Mouse (Mus musculus) layer of hippocampus, adult 9-10 months (tissue): Measurements from ENCODE around the gene Tenm4.

Source experiments
- DNase-seq: peaks from one replicate; pipeline ENCODE4 v3.0.0; 2022; ENCODE audit warnings: low spot score

Gene Tenm4

DNA sequence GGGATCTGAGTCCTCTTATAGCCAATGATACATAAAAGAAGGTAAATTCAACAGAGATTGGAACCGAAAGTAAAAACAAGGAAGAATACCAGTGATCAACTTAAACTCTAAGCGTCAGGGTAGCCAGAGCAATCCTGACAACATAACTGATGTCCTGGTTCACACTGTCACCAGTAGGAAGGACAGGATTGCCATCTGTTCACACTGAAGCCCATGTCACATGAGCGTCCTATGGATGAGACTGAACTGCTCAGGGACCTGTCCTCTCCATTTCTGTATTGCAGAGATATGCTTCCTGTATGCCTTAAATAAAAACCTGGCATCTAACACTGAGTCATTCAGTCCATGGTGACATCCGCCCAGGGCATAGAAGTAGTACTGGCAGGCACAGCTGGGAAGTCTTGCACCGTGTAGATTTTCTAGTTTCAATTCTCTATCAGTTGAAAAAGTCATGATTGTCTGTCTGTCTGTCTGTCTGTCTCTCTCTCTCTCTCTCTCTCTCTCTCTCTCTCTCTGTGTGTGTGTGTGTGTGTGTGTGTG, 684.9 kb downstream of the Tenm4 start:
- DNase-seq = no peak

DNA sequence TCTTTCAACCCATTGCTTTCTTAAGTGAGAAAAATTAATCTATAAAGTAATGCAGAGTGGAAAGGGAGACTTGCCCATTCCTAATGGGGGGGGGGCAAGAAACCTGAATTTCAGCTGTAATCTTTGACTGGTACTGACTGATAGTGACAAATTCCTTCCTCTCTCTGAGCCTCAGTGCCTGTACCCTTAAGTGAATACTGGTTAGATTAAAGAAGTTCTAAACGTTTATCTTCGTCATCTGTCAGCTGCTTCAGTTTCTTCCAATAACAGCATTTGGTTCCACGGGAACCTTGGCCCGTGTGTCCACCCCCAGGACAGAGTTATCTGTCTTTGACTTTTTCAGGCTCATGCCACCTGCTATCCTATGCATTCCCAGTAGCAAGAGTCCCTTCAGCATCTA, 685.5 kb downstream of the Tenm4 start:
- no peak for DNase-seq

DNA sequence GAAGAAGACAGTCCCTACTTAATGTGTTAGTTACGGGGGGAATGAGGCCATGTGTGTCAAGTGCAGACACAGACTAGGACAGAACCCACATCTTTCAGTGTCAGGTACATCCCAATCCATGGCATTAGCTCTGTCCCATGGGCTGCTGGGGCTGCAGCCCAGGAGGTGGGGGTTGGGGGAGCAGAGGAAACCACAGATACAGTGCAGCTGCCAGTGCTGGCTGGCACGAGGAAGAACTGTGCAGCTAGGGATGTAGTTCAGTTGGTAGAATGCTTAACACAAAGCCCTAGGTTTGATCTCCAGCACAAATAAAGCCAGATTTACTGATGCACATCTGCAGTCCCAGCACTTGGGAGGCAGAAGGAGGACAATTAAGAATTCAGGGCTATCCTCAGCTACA, 688.0 kb downstream of the Tenm4 start:
- DNase-seq = no peak

DNA sequence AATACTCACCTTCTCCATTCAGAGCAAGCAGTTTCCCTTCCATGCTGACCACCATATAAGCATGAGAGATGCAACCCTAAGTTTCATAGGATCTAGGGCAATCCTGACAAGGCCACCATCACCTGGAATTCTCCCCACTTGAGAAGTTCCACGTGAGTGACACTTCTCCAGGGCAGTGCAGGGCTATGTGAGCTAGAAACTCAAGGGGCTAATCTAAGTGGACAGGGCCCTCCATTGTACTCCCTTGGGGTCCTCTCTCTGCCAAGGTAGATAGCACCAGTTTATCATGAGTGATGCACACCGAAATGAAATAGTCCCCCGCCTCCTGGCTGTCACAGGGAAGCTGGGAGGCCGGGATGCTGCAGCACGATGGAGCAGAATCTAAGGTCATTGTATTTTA, 688.6 kb downstream of the Tenm4 start:
- DNase-seq = no peak

DNA sequence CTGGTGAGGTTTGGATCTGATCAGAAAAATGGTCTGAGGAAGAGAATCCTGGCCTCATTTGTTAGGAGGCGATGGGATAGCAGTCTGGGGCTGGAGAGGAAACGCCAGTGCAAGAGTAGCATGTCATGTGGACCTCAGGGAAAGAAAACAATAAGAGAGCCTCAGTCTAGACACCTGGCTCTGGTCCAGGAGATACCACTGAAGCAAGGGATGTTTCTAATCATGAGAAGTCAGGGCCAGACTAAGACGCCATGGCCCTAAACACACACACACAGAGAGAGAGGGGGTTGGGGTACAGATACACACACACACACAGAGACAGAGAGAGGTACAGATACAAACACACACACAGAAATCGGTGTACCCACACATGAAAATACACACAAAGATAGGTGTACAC, 689.6 kb downstream of the Tenm4 start:
- no peak for DNase-seq

DNA sequence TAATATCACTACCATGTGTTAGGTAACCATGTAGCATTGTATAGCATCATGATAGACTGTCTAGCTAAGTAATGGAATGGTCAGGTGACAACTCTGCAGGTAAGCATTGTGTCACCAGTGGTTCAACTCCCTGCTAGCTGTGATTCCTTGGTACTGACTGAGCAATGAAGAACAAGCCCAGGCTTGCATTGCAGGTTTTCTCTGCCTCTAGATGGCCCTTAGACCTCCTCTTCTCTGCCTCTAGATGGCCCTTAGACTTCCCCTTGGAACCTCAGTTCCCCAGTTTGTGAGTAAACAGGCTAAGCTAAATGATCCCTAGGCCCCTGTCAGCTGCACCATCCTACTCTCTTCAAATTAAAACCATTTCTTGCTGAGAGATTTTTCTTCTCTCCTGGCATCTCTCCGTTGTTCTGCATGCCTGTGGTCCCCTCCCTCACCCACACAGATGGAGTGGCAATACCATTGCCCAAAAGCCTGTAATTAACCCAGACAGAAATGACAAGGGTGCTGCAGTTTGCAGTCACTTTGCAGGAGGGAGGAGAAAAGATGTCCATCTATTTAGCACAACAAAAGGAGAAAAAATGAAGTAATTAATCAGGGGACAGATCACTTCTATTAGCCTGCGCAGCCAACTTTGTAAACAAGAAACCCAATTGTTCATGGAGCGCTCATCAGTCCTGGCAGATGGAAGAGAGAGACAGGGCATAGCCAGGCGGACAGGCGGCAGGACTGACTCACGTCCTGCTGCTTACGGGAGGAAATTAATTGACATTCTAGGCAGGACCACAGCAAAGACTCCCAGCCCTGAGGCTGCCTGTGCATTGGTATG, 694.1 kb downstream of the Tenm4 start:
- no peak for DNase-seq

DNA sequence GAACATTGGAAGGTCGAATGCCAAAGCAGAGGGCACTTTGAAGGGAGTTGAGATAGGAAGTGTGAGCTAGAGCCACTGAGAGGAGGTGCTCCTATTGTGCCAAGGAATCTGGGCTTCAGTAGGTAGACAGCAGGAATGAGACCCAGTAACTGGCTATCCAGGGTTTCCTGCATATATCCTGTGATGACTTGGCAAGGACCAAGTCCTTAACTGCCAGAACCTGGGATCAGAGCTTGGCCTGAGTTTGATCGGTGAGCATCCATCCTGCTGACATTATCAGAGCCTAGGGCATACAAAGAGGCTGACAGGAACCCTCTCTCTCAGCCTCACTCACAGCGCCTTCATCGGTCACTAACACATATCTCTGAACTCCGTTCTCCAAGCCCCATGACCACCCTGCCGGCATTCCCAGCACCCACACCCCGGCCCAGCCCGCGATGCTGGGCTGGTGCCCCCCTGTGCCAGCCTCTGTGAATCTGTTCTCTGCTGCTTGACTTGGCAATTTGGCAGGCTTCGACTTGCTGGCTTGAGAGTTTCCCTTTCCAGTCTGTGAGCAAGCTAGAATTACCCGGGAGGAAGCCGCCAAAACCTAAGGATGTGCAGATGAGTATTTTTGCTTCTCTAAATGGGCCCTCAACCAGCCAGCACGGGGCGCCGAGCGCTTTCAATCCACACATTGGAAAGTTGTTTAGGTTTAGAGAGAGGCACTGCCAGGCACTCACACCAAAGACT, 698.2 kb downstream of the Tenm4 start:
- no peak for DNase-seq

DNA sequence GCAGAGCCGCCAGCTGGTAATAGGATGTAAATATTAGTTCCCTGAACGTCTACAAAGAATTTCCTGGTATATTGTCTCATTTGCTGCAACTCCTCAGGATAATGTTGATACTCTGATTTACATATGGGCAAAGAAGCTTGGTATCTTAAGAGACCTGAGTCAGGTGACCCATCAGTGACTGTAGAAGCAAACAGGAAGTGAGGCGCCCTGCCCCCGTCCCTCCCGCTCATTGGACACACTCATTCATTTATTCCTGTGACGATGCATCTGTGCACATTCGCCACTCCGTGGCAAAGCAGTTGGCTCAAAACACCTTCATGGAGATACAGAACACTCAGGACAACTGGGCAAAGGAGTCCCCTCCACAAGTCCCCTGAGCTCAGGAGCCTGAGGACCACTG, 699.4 kb downstream of the Tenm4 start:
- no peak for DNase-seq

DNA sequence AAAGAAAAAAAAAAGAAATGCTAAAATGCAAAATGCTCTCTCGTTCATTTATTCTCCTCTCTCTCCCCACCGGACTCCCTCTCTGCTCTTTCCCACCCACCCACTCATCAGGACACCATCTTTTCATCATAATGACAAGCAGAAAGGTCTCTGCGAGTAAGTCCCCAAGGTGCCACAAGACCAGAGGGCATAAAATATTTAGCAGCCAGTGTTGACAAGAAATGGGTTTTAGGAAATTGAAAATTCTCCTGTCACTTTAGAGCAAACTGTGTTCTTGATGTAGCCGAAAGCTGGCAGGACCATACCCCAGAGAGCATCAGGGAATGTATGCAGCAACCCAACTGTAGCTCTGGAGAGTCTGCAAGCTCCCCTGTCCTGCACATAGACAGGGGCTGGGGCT, 700.0 kb downstream of the Tenm4 start:
- DNase-seq = no peak

DNA sequence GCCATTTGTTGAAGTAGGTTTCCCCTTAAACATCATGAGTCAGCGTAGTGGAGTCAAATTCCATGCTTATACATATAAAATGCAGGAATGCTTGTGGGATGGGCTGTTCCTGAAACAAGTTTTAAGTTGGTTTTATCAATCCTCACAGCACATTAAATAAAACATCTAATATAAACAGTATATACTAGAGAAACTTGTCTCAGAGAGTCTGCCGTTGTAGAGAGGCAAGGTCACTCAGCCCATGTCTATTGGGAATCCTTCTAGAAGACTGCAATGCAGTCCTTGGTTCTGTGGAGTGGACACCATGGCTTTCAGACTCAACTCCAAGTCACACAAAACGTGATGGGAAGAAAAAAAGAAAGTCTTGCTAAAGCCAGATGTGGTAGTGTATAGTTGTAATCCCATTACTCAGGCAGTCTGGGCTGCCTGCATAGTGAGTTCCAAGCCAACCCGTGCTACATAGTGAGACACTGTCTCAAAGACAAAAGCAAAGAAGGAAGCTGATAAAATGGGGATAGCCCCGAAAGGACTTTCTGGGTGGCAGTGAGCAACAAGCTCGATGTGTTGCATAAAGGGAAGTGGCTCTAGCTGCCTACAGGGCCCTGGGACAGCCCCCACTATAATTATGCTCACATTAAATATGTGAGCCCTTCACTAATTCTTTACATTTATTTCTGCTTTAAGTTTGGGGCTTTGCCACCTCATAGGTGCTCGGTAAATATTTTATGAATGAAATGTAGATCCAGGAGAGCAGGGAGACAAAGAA, 707.6 kb downstream of the Tenm4 start:
- DNase-seq = no peak

DNA sequence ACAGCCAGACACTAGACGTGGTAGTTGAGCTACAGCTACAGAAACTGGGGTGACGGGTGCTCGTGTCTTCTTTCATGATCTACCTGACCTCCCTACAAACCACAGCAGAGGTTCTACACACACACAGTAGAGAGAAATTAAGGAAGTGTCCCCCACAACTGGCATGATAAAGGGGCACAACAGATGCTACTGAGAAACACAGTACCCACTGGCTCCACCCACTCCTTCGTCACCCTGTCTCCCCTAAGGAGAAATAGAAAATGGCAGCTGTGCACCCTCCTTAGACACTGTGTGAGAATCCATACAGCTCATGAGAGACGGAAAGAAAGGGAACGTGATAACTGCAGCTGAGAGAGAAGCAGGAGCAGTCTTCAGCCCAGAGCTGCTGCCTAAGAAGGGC, 708.5 kb downstream of the Tenm4 start:
- no peak for DNase-seq

DNA sequence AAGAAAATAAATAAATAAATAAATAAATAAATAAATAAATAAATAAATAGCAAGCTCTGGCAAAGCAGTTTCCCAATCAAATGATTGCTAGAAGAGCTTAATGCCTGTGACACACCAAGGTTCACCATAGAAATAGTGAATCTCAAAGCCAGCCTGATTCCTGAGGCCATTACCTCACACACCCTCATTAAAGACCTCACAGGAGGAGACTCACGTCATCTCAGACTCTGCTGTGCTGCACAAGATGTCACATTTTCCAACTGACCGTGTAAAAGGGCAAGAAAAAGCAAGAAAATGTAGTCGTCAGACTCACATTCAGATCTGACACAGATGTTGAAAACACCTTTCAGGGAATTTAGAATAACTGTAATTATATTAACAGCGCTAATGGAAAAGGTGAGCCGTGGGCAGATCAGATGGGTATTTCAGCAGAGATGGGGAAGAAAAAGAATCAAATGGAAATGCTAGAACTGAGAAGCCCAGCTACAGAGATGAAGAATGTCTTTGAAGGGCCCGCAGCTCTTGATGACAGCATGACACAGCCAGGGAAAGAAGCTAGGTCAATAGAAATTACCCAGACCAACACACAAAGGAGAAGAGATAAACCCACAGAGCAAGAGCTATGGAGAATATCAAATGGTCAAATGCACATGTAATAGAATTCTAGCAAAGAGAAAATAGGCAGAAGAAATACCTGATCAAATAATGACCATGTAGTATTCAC, 709.3 kb downstream of the Tenm4 start:
- no peak for DNase-seq

DNA sequence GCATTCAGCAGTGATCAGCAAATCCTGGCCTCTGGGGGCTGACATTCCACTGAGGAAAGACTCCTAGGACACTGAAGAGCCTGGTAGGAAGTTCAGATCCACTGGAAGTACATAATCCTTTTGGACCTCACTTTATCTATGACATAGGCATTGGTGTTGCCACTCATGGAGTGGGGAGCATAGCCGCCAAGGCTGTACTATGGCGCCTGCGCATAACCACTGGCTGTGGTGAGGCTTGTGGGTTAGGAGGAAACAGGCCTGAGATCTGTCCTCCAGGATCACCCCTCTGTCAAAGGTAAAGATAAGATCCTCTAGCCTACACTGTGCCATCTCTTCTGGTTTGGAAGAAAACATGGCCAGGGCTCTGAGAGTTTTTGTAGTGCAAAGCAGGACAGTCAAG, 712.3 kb downstream of the Tenm4 start:
- no peak for DNase-seq

DNA sequence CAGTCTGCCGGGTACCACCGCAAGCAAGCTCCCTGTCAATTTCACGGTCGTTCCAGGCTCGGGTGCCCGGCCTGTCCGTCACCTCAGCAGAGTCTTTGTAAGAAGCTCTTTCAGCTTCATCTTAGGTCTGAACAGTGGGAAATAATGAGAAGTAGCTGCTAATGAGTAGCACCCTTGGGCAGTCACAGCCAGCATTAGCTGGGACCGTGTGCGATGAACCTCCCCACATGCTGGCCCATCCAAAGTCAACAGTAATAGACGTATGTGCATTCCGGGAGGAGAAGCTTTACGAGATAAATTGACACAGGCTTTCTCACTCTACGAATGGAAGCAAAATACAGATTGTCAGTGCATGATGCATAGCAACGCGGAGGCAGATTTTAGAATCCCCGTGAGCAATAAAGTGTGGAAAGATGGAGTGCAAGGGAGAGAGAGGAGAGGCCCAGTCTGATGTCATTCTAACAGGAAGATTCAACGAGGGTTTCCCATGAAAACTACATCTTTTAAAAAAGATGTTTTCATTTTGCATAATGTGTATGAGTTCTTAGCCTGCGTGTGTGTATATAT, 716.1 kb downstream of the Tenm4 start:
- no peak for DNase-seq

DNA sequence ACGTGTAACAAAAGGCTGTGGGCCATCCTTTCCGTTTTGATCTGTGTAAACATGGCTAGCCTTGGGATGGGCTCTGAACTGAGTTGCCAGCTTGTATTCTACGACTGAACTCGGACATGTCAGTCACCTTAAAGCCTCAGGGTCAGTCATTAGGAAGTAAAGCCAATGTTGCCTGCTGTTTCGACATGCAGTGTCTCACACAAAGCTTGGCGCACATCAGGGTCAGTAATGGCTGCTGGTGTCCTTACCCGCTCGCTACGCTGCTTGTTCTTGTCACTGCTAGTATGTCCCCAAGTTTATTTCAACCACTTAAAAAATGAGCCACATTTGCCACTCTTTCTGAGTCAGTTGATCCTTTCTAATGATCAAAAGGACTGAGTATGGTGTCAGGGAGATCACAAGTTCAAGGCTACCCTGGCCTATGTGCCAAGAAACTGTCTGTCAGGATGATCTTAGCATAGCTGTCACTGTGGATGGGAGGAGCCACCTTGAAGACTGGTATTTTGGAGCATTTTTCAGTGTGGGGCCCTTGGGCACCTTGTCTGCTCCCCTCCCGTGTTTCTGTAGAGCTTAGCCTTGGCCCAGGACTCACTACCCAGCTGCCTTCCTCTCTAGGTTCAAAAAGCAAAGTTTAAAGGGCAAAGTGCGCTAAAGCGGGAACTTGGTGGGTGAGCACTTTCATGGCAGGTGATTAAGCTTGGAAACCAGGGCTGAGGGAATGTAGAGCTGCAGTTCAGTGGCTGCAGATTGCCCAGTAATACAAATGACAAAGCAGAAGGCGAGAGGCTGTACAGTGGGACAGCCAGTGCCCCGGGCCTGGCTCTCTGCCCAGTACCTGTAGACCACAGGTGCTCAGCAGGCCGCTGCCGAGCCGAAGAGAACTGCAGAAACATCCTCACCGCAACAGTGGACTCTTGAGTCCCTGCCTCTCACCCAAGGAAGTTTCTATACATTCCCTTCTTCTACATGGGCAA, 718.3 kb downstream of the Tenm4 start:
- DNase-seq = no peak

DNA sequence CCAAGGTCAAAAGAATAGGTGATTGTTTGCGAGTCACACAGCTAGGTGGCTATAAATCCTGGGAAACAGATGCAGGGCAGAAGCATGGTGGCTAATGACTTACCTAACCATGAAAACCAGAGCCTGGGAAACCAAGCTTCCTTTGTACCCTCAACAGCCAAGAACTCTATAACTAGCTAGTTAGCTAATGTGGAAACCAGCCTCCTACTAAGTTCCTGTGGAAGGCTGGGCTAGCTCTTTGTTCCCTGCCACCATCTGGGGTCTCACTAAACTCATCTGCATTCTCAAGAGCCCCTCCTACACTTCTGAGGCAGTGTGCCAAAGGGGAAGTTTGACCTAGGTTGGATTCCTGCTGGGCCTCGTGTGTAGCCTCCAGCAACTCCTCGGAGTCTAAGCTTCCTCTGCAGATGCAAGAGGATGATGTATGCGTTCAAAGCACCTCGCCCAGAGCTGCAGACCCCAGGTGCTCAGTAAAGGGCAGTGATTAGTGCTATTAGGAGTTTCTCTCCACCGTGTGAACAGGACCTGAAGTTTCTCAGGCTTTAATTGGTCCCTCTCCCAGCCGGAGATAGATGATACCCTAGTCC, 719.1 kb downstream of the Tenm4 start:
- no peak for DNase-seq

DNA sequence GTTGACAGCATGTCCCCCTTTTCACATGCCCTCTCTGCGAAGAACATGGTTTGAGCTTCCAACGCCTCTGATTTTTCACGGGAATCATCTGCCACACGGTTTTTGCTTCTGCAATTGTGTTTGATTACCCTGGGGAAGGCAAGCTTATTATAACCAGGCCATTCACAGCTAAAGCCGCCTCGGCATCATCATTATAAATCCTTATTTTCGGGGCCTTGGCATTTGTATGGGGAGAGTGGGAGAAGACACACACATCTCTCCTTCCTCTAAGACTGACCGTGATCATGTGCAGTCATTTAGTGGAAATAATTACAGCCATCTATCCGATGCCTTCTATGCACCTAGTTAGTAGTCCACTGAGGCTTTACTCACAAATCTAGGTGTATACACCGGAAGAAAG, 719.9 kb downstream of the Tenm4 start:
- no peak for DNase-seq

DNA sequence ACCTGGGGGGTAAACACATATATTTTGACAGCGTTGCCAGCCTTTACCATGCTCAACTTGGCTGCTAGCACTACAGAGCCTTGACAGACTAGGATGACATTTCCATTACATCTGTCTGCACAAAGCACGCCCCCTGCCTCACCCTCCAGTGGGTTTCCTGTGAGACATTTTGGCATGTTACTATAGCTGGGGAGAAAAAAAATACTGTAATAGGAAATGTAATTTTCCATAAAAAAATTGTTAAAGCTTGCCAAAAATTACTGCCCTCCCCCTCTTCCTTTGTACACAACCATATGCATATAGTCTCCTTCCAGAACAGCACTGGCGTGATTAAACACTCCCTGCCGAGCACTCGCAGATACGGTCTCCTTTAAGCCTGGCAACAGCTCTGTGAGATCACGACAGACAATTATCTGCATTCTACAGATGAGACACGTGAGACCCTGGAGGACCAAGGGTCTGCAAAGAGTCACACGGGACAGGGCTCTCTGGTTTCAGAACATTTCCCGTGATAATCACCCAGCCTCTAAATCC, 728.1 kb downstream of the Tenm4 start:
- no peak for DNase-seq

DNA sequence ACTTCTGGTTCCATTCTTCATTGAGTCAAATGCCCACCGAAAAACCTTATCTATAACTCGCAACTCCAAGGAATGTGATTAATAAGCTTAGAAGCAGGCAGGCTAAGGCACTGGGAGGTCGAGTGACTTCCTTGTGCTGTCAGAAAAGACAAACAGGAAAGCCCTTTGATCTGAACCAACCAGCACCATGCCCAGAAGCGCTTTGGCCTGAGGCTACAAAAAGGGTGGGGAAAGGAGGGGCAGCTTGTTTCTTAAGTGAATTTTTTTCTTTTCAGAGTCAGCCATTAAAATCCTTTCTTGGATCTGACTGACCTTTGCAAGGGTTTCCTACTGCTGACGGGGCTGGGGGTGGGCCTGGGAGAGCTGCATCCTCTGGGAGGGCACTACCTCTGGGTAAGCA, 731.1 kb downstream of the Tenm4 start:
- no peak for DNase-seq
